8 mouse cellular contexts compared by ENCODE assay signal in genomic region chr6:16221002-16221627, GRCm38 (mm10).
DNase-seq lines count a peak whose midpoint lies in the region; ATAC-seq and TF ChIP-seq lines count a peak whose summit lies in the region.

No protein-coding gene starts in this region.

- no peak overlapping the region for H3K9ac ChIP-seq in kidney, embryonic 16.5 days (replicated peaks; ENCODE audit: low read length)

- TF ChIP-seq POLR2A in kidney, adult 2 months (IDR thresholded peaks at IDR 0.05; ENCODE audit: low read depth, low read length): no peak
- no peak for TF ChIP-seq POLR2A in cortical plate, adult 2 months (IDR thresholded peaks at IDR 0.05; ENCODE audit: extremely low read depth, insufficient read depth, low read length)

- H3K4me2 ChIP-seq in kidney, embryonic 16.5 days (replicated peaks; ENCODE audit: low read depth, low read length): no peak overlapping the region

- no peaks in the 10 kb centered on the region for H3K9me3 ChIP-seq in kidney, embryonic 16.5 days (ENCODE audit: low read length)

- 22% methylated on average over 3 of the region's 3 CpGs for WGBS in kidney, adult 2 months
- 40% methylated on average over 3 of the region's 3 CpGs for WGBS in kidney, embryonic 16.5 days

- DNase-seq in kidney, adult 2 months: peak; percentile 27
- peak; percentile 52 for DNase-seq in ES-CJ7 (ENCODE audit: low read depth, low spot score)
- peak; percentile 9 to 18 for DNase-seq in heart, postnatal 36 days
- DNase-seq in left cerebral cortex, postnatal 4 days: peak; percentile 2
- DNase-seq in right cerebral cortex, adult 2 months (ENCODE audit: low spot score in 2 of 2): peak; percentile 49 to 71
- DNase-seq in MN1 (ENCODE audit: low spot score): no peak

- ATAC-seq in kidney, embryonic 16.5 days (ENCODE audit: low FRiP score, low TSS enrichment): no peak

- no peaks in the 10 kb centered on the region for H3K36me3 ChIP-seq in kidney, adult 2 months (ENCODE audit: control insufficient read depth, insufficient read depth, low read length)
- no peaks in the 10 kb centered on the region for H3K36me3 ChIP-seq in kidney, embryonic 16.5 days (ENCODE audit: insufficient read depth, low read length)

- H3K27me3 ChIP-seq in kidney, adult 2 months (replicated peaks; ENCODE audit: control insufficient read depth, insufficient read depth, low read length): no peaks in the 10 kb centered on the region
- no peaks in the 10 kb centered on the region for H3K27me3 ChIP-seq in kidney, embryonic 16.5 days (ENCODE audit: insufficient read depth, low read length)

- peak; percentile 29; the same call in 1 of the 2 replicates for TF ChIP-seq CTCF in kidney, adult 2 months (conservative IDR thresholded peaks at IDR 0.05; ENCODE audit: insufficient read depth, insufficient read length, low read depth, low read length)
- peak; percentile 39; the same call in 1 of the 2 replicates for TF ChIP-seq CTCF in cortical plate, adult 2 months (IDR thresholded peaks at IDR 0.05; ENCODE audit: extremely low read depth, insufficient read depth, low read length)

- H3K4me1 ChIP-seq in kidney, adult 2 months (ENCODE audit: control insufficient read depth, insufficient read depth, low read length): no peaks in the 10 kb centered on the region
- H3K4me1 ChIP-seq in kidney, embryonic 16.5 days (ENCODE audit: insufficient read depth, low read length): no peaks in the 10 kb centered on the region
- H3K4me1 ChIP-seq in cortical plate, adult 2 months (ENCODE audit: control insufficient read depth, insufficient read depth, low read length): no peaks in the 10 kb centered on the region

- H3K4me3 ChIP-seq in kidney, adult 2 months (ENCODE audit: insufficient read depth, low read depth, low read length): no peak overlapping the region
- no peak overlapping the region for H3K4me3 ChIP-seq in kidney, embryonic 16.5 days (ENCODE audit: low read length)
- no peak overlapping the region for H3K4me3 ChIP-seq in cortical plate, adult 2 months (ENCODE audit: insufficient read depth, low read length)

- no peak overlapping the region for H3K27ac ChIP-seq in kidney, adult 2 months (ENCODE audit: insufficient read depth, low read depth, low read length)
- H3K27ac ChIP-seq in kidney, embryonic 16.5 days (ENCODE audit: low read length): no peak overlapping the region
- H3K27ac ChIP-seq in cortical plate, adult 2 months (ENCODE audit: insufficient read depth, low read length): no peak overlapping the region

- intact Hi-C loops in heart, postnatal 36 days (cut with DNase I): loop anchor here (5.0 kb wide), 2 partner anchors 1324 to 1384 kb away; no protein-coding TSS in a partner anchor
- intact Hi-C loops in left cerebral cortex, postnatal 4 days (cut with DNase I): no loop called here
